Mouse (Mus musculus) testis, adult 2 months (tissue): Measurements from ENCODE around the gene Gm20661. TPM values are rescaled to one million over a fixed set of nuclear protein-coding genes. Genes with fewer than 3 reads are reported as not detected.

ENCODE experiments used
- H3K27ac ChIP-seq: fragments of 200-500 bp; 2 replicates; pipeline ENCODE4 v1.5.1; 2012; ENCODE audit warnings: low read depth, low read length; ENCODE audit not compliant: control insufficient read depth, insufficient read depth
- H3K27me3 ChIP-seq: fragments of 200-500 bp; 2 replicates; pipeline ENCODE4 v1.6.1; 2012; ENCODE audit warnings: mild to moderate bottlenecking, low read length, moderate library complexity; ENCODE audit not compliant: control insufficient read depth, insufficient read depth
- H3K36me3 ChIP-seq: fragments of 200-500 bp; 2 replicates; pipeline ENCODE4 v1.6.1; 2012; ENCODE audit warnings: mild to moderate bottlenecking, low read length; ENCODE audit not compliant: control insufficient read depth, insufficient read depth
- H3K4me1 ChIP-seq: fragments of 200-500 bp; 2 replicates; pipeline ENCODE4 v1.6.1; 2012; ENCODE audit warnings: low read length; ENCODE audit not compliant: control insufficient read depth, insufficient read depth
- H3K4me3 ChIP-seq: fragments of 200-500 bp; 2 replicates; pipeline ENCODE4 v1.5.1; 2012; ENCODE audit warnings: low read depth, mild to moderate bottlenecking, low read length, moderate library complexity, mixed read lengths; ENCODE audit not compliant: control insufficient read depth
- CTCF ChIP-seq: fragments of 200-500 bp; IDR thresholded peaks from 2 replicates; pipeline ENCODE4 v1.5.1; 2012; ENCODE audit warnings: low read depth, mild to moderate bottlenecking, inconsistent platforms, low read length, moderate library complexity; ENCODE audit not compliant: control insufficient read depth, insufficient read depth, insufficient replicate concordance
- POLR2A ChIP-seq: fragments of 200-500 bp; IDR thresholded peaks from 2 replicates; pipeline ENCODE4 v1.6.1; 2012; ENCODE audit warnings: low read depth, mild to moderate bottlenecking, inconsistent platforms, low read length, moderate library complexity; ENCODE audit not compliant: control insufficient read depth
- polyA plus RNA-seq: library from polyadenylated mRNA; depleted of rRNA; stranded (reverse); fragments of >200 nt; gene quantifications from 2 replicates; pipeline ENCODE4 v1.2.3, GENCODE M21; 2012

The Gm20661 gene
- polyA plus RNA-seq, 1 experiment, result not detected

GRCm38 (mm10) chr9:107993013-107993412 is 10.2 kb downstream of the Gm20661 start:
- H3K36me3 ChIP-seq, result no peaks in the 10 kb centered on the region
- H3K4me1 ChIP-seq, result peaks cover 6% of the 10 kb centered on the region
- no peak overlapping the region for H3K4me3 ChIP-seq
- no peaks in the 10 kb centered on the region for H3K27me3 ChIP-seq
- no peak for TF ChIP-seq POLR2A
- no peak for TF ChIP-seq CTCF
- no peak overlapping the region for H3K27ac ChIP-seq

- TF ChIP-seq CTCF (no peak), POLR2A (no peak)
- H3K27me3 ChIP-seq, result no peaks in the 10 kb centered on the region
- H3K36me3 ChIP-seq, result no peaks in the 10 kb centered on the region
- peak overlapping the region; percentile 97; the same call in 1 of the 2 replicates for H3K4me3 ChIP-seq
- no peak overlapping the region for H3K27ac ChIP-seq
- H3K4me1 ChIP-seq, result peaks cover 6% of the 10 kb centered on the region
Measured at GRCm38 (mm10) chr9:107994464-107994863, 11.6 kb downstream of the Gm20661 start.

- H3K36me3 ChIP-seq, result no peaks in the 10 kb centered on the region
- peak overlapping the region; percentile 97 for H3K4me3 ChIP-seq
- TF ChIP-seq POLR2A (peak; percentile 77), CTCF (no peak)
- peaks cover 6% of the 10 kb centered on the region for H3K4me1 ChIP-seq
- H3K27me3 ChIP-seq, result no peaks in the 10 kb centered on the region
- H3K27ac ChIP-seq, result peak overlapping the region; percentile 78
Measured at GRCm38 (mm10) chr9:107995513-107995912, 12.7 kb downstream of the Gm20661 start.

GRCm38 (mm10) chr9:107996049-107996448 is 13.2 kb downstream of the Gm20661 start, which contains the start of gene Gm20662:
Gene Gm20662 (plus strand): TSS chr9:107996349.
- Histone ChIP-seq H3K4me1 (peaks cover 6% of the 10 kb centered on the region), H3K27ac (peak within 1 kb of the TSS; percentile 78), H3K27me3 (no peaks in the 10 kb centered on the region), H3K4me3 (peak within 1 kb of the TSS; percentile 97), H3K36me3 (no peaks in the 10 kb centered on the region)
- no peak for TF ChIP-seq POLR2A
- TF ChIP-seq CTCF, result no peak

- 0 out of 2 replicates have a peak, but pooled peaks have one; percentile 9 for TF ChIP-seq CTCF
- TF ChIP-seq POLR2A, result peak; percentile 95
- Histone ChIP-seq H3K27ac (peak within 1 kb of the TSS; percentile 90), H3K27me3 (no peaks in the 10 kb centered on the region), H3K4me1 (peaks cover 5% of the 10 kb centered on the region), H3K4me3 (peak within 1 kb of the TSS; percentile 97), H3K36me3 (no peaks in the 10 kb centered on the region)
Measured at GRCm38 (mm10) chr9:108001922-108002770, 19.3 kb downstream of the Gm20661 start, which contains the start of gene Ip6k1. Gene Ip6k1 (plus strand): TSS chr9:108002501.

- H3K4me3 ChIP-seq, result peak overlapping the region; percentile 97
- H3K4me1 ChIP-seq, result peaks cover 5% of the 10 kb centered on the region
- TF ChIP-seq POLR2A (no peak; the same call in 1 of the 2 replicates), CTCF (no peak)
- no peaks in the 10 kb centered on the region for H3K27me3 ChIP-seq
- peak overlapping the region; percentile 90 for H3K27ac ChIP-seq
- no peaks in the 10 kb centered on the region for H3K36me3 ChIP-seq
Measured at GRCm38 (mm10) chr9:108002778-108003530, 20.1 kb downstream of the Gm20661 start.

- peak overlapping the region; percentile 90 for H3K27ac ChIP-seq
- H3K4me3 ChIP-seq, result peak overlapping the region; percentile 97
- TF ChIP-seq CTCF (no peak), POLR2A (no peak)
- no peaks in the 10 kb centered on the region for H3K27me3 ChIP-seq
- no peaks in the 10 kb centered on the region; the same call in 1 of the 2 replicates for H3K36me3 ChIP-seq
- H3K4me1 ChIP-seq, result peaks cover 5% of the 10 kb centered on the region
Measured at GRCm38 (mm10) chr9:108003531-108003890, 20.7 kb downstream of the Gm20661 start.
